Mouse (Mus musculus) embryonic facial prominence, embryonic 14.5 days (tissue): ENCODE results near the gene Vamp8. TPM values are rescaled to one million over a fixed set of nuclear protein-coding genes. Genes with fewer than 3 reads are reported as not detected.
A peak's percentile ranks its signal among the peaks of the same experiment; 100 is the strongest.

ENCODE experiments used
- ATAC-seq: fragments of 200-750 bp; cut with Nextera tagmentation; 2 replicates; pipeline ENCODE4 v1.8.0; 2017; ENCODE audit warnings: low read depth, moderate number of reproducible peaks, moderate TSS enrichment
- DNase-seq: peaks from one replicate; pipeline ENCODE4 v3.0.0-alpha.2; 2015; ENCODE audit warnings: low spot score
- H3K27ac ChIP-seq: fragments of 300-500 bp; sonication (generic); replicated peaks from 2 replicates; pipeline ENCODE4 v1.5.1; 2014; ENCODE audit warnings: low read depth, mild to moderate bottlenecking, low read length, moderate library complexity
- H3K27me3 ChIP-seq: fragments of 300-500 bp; sonication (generic); replicated peaks from 2 replicates; pipeline ENCODE4 v1.6.1; 2014; ENCODE audit warnings: low read length; ENCODE audit not compliant: control insufficient read depth, insufficient read depth
- H3K36me3 ChIP-seq: fragments of 300-500 bp; sonication (generic); 2 replicates; pipeline ENCODE4 v1.6.1; 2014; ENCODE audit warnings: low read length, mixed read lengths; ENCODE audit not compliant: control insufficient read depth, insufficient read depth
- H3K4me1 ChIP-seq: fragments of 300-500 bp; sonication (generic); 2 replicates; pipeline ENCODE4 v1.6.1; 2014; ENCODE audit warnings: antibody characterized with exemption, low read length; ENCODE audit not compliant: control insufficient read depth, insufficient read depth
- H3K4me2 ChIP-seq: fragments of 300-500 bp; sonication (generic); 2 replicates; pipeline ENCODE4 v1.6.1; 2014; ENCODE audit warnings: low read depth, mild to moderate bottlenecking, low read length, moderate library complexity, mixed read lengths
- H3K4me3 ChIP-seq: fragments of 300-500 bp; sonication (generic); 2 replicates; pipeline ENCODE4 v1.5.1; 2014; ENCODE audit warnings: low read depth, mild to moderate bottlenecking, low read length
- H3K9ac ChIP-seq: fragments of 300-500 bp; sonication (generic); 2 replicates; pipeline ENCODE4 v1.6.1; 2014; ENCODE audit warnings: low read depth, mild to moderate bottlenecking, low read length, moderate library complexity, mixed read lengths
- H3K9me3 ChIP-seq: fragments of 300-500 bp; sonication (generic); 2 replicates; pipeline ENCODE4 v1.6.1; 2016; ENCODE audit warnings: low read length; ENCODE audit not compliant: control insufficient read depth
- WGBS: fragments of 180-500 bp; shearing (Covaris S2); extraction: QIAGEN DNeasy Blood & Tissue Kit; methylation state at CpG from one replicate; pipeline ENCODE4 v1.1.7; 2014; 5-methylcytosine and 5-hydroxymethylcytosine counted together
- polyA plus RNA-seq: library from polyadenylated mRNA; unstranded; fragments of >200 nt; fragmentation: Nextera tagmentation; extraction: Ambion mirVana; gene quantifications from 2 replicates; pipeline ENCODE4 v1.2.1, GENCODE M21; 2014

The Vamp8 gene
- polyA plus RNA-seq, result 130 and 144 TPM in 2 replicates

DNA sequence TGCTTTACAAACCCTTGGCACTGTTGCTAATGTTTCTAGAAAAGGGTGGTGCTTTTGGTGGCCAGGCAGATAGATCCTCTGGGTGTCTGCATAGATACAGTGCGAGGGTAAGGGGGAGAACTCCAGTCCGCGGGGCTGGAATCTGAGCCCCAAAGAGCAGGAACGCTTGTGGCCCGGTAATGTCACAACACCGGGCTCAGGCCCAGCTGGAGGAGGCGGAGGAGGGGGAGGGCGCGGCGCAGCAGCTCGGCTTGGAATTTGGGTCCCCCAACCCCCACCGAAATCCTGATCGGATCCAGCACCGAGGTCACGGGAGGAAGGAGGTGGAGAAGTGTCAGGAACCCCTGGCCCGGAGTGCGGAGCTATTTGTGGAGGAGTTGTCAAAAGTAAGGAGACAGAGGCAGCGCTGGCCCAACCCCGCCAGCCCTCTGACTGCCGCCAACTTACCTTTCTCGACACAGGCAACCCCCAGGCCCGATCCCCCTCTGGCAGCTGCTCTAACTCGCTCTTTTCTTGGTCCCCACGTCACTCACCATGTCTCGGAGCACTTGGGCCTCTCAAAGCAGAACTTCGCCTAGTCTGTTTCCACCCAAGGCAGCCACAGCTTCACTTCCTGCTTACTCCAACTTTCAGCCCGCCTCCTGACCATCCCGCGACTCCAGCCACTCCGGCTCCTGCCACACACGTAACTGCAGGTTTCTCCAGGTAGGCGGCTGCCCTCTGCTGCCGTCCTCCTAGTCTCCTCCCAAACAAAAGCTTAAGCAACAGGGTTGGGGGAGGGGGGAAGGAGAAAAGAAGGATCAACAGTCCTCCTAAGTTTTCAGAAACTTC lies at the start of gene Vamp8:
Gene Vamp8, minus strand, starts transcription at position 763 of the 831 bp plus-strand sequence.
- H3K4me2 ChIP-seq, result peak within 1 kb of the TSS; percentile 74
- H3K4me1 ChIP-seq, result peaks cover 14% of the 10 kb centered on the region; the same call in 1 of the 2 replicates
- H3K4me3 ChIP-seq, result peak within 1 kb of the TSS; percentile 52
- peak; percentile 84 for DNase-seq
- peak within 1 kb of the TSS; percentile 90 for H3K27ac ChIP-seq
- WGBS, result under 1% methylated on average over 23 of the region's 33 CpGs
- H3K27me3 ChIP-seq, result no peaks in the 10 kb centered on the region
- peak; percentile 87 for ATAC-seq
- no peaks in the 10 kb centered on the region for H3K9me3 ChIP-seq
- H3K9ac ChIP-seq, result peak within 1 kb of the TSS; percentile 75
- H3K36me3 ChIP-seq, result peaks cover 32% of the 10 kb centered on the region

GRCm38 (mm10) chr6:72439355-72440185 lies 49.1 kb upstream of the Vamp8 start, which contains the start of gene Mat2a:
Mat2a (minus strand) TSS chr6:72439558.
- Histone ChIP-seq H3K4me2 (peak within 1 kb of the TSS; percentile 84), H3K27ac (peak within 1 kb of the TSS; percentile 99), H3K9ac (peak within 1 kb of the TSS; percentile 100), H3K4me3 (peak within 1 kb of the TSS; percentile 100), H3K4me1 (peaks cover 15% of the 10 kb centered on the region), H3K36me3 (peaks cover 31% of the 10 kb centered on the region), H3K27me3 (no peaks in the 10 kb centered on the region), H3K9me3 (no peaks in the 10 kb centered on the region)
- peak; percentile 97 for DNase-seq
- 0% methylated on average over 42 of the region's 77 CpGs for WGBS
- peak; percentile 93 for ATAC-seq

DNA sequence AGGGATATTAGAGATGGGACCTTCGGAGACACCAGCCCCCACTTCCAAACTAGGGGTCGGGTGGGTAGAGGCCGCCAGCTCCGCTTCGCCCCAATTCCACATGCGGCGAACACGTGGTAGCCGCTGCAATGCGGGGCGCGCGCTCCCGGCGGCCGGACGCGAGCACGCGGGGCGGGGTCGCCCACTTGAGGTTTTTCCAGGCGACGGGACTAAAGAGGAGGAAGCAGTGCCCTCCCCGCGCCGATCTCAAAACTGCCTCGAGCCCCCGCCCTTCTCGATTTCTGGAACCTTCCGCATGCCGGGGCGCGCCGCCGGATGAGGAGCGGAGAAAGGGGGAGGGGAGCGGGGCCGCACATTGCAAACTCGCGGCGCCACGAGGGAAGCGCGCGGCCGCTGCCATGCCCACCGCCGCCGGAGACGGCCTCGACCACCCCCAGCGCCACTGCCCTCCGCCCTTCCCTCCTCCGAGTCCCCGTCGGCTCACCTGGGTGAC lies 48.4 kb upstream of the Vamp8 start:
- DNase-seq (peak; percentile 95), ATAC-seq (peak; percentile 48)
- peak overlapping the region; percentile 84 for H3K4me2 ChIP-seq
- peak overlapping the region; percentile 100 for H3K4me3 ChIP-seq
- peak overlapping the region; percentile 100 for H3K9ac ChIP-seq
- WGBS, result under 1% methylated on average over 33 of the region's 57 CpGs
- peaks cover 36% of the 10 kb centered on the region for H3K36me3 ChIP-seq
- H3K9me3 ChIP-seq, result no peaks in the 10 kb centered on the region
- H3K4me1 ChIP-seq, result peaks cover 15% of the 10 kb centered on the region
- no peaks in the 10 kb centered on the region for H3K27me3 ChIP-seq
- H3K27ac ChIP-seq, result peak overlapping the region; percentile 99

DNA sequence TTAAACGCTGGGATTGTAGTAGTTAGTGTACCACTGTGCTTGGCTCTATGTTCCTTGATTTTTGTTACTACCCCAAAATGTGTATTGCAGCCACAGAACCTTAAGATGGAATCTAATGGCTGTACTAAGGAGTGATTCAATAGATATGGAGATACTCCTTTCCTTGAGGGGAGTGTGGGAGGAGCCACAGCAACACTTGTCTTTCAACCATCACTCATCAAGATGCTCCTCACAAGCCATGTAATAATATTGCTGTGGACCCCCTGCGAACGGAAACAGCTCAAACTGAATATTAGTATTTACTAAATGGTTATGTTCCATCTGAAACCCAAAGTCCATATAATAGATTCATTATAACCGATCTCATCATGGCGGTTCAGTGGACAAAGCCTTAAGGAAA lies 47.7 kb upstream of the Vamp8 start:
- Histone ChIP-seq H3K27ac (peak overlapping the region; percentile 99; the same call in 1 of the 2 replicates), H3K4me3 (peak overlapping the region; percentile 100), H3K27me3 (no peaks in the 10 kb centered on the region), H3K4me2 (peak overlapping the region; percentile 84), H3K4me1 (peaks cover 15% of the 10 kb centered on the region), H3K36me3 (peaks cover 43% of the 10 kb centered on the region), H3K9ac (peak overlapping the region; percentile 100), H3K9me3 (no peaks in the 10 kb centered on the region)
- WGBS, result 1% methylated on average over 5 of the region's 5 CpGs
- ATAC-seq (no peak), DNase-seq (no peak)

DNA sequence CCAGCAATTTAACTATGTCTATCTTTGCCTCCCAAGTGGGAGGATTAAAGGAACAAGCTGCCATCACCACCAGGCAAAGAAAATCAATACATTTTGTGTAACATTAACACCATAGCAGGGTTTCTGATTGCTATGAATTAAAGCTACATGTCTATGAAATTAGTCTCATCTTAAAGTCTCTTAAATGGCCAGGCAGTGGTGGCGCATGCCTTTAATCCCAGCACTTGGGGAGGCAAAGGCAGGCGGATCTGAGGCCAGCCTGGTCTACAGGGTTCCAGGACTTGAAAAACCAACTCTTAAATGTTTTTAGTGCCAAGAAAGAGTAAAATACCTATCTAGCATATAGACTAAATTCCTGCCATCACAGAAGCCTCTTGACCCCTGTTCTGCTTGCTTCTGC lies 41.6 kb upstream of the Vamp8 start:
- Histone ChIP-seq H3K9me3 (no peaks in the 10 kb centered on the region), H3K9ac (no peak overlapping the region), H3K4me2 (no peak overlapping the region), H3K36me3 (peaks cover 93% of the 10 kb centered on the region), H3K27ac (no peak overlapping the region), H3K4me1 (0 out of 2 replicates have a peak, but pooled peaks cover 1% of the 10 kb centered on the region), H3K27me3 (no peaks in the 10 kb centered on the region), H3K4me3 (no peak overlapping the region)
- DNase-seq, result no peak
- ATAC-seq, result no peak
- WGBS, result 92% methylated on average over 2 of the region's 2 CpGs

- H3K4me2 ChIP-seq, result no peak overlapping the region
- no peaks in the 10 kb centered on the region for H3K9me3 ChIP-seq
- no peak; the same call in 1 of the 2 replicates for ATAC-seq
- no peaks in the 10 kb centered on the region for H3K4me1 ChIP-seq
- DNase-seq, result no peak
- H3K4me3 ChIP-seq, result no peak overlapping the region
- peaks cover 91% of the 10 kb centered on the region for H3K36me3 ChIP-seq
- H3K27ac ChIP-seq, result no peak overlapping the region
- H3K9ac ChIP-seq, result no peak overlapping the region
- WGBS, result 35% methylated on average over 5 of the region's 5 CpGs
- no peaks in the 10 kb centered on the region for H3K27me3 ChIP-seq
Observed at GRCm38 (mm10) chr6:72430989-72431921, 40.8 kb upstream of the Vamp8 start.

- Histone ChIP-seq H3K9ac (no peak overlapping the region), H3K9me3 (no peaks in the 10 kb centered on the region), H3K4me3 (no peak overlapping the region), H3K36me3 (peaks cover 91% of the 10 kb centered on the region), H3K27ac (no peak overlapping the region), H3K4me1 (no peaks in the 10 kb centered on the region), H3K4me2 (no peak overlapping the region), H3K27me3 (no peaks in the 10 kb centered on the region)
- WGBS, result 87% methylated on average over 21 of the region's 21 CpGs
- DNase-seq, result no peak
- no peak for ATAC-seq
Observed at GRCm38 (mm10) chr6:72429061-72429842, 38.7 kb upstream of the Vamp8 start.
